ENCODE assay signal across 8 mouse cellular contexts in genomic region chr1:62796038-62796647, GRCm38 (mm10).
DNase-seq lines count a peak whose midpoint lies in the region; ATAC-seq lines count a peak whose summit lies in the region.

No protein-coding gene starts in this region.

- 0 out of 2 replicates have a peak overlapping the region, but pooled peaks have one; percentile 15 for H3K4me3 ChIP-seq in midbrain, embryonic 14.5 days (replicated peaks; ENCODE audit: low read depth, low read length)

- no peaks in the 10 kb centered on the region for H3K27me3 ChIP-seq in midbrain, embryonic 14.5 days (ENCODE audit: control insufficient read depth, insufficient read depth, low read length)

- H3K27ac ChIP-seq in midbrain, embryonic 14.5 days (replicated peaks; ENCODE audit: low read depth, low read length), result no peak overlapping the region

- H3K9ac ChIP-seq in midbrain, embryonic 14.5 days (replicated peaks; ENCODE audit: low read length), result no peak overlapping the region

- peak; percentile 64 to 71 for DNase-seq in cerebellum, postnatal 10 days
- DNase-seq in cerebellum, adult 18-20 months, result no peak
- peak; percentile 49 for DNase-seq in retina, postnatal 1 day
- DNase-seq in retina, embryonic 14.5 days (ENCODE audit: low spot score), result no peak
- DNase-seq in kidney, postnatal 10 days, result peak; percentile 66
- peak; percentile 71 for DNase-seq in midbrain, embryonic 14.5 days
- DNase-seq in layer of hippocampus, postnatal 25 days (ENCODE audit: extremely low spot score in 1 of 2, low spot score in 1 of 2), result no peak

- no peaks in the 10 kb centered on the region for H3K36me3 ChIP-seq in midbrain, embryonic 14.5 days (ENCODE audit: control insufficient read depth, insufficient read depth, low read length)

- H3K9me3 ChIP-seq in midbrain, embryonic 14.5 days (ENCODE audit: control insufficient read depth, low read length), result no peaks in the 10 kb centered on the region

- H3K4me2 ChIP-seq in midbrain, embryonic 14.5 days (ENCODE audit: low read length), result peak overlapping the region; percentile 43

- peaks cover 17% of the 10 kb centered on the region; the same call in 1 of the 2 replicates for H3K4me1 ChIP-seq in midbrain, embryonic 14.5 days (ENCODE audit: control insufficient read depth, insufficient read depth, low read length)

- 35% methylated on average over 9 of the region's 9 CpGs for WGBS in midbrain, embryonic 14.5 days

- ATAC-seq in midbrain, embryonic 14.5 days (ENCODE audit: low FRiP score, low TSS enrichment), result peak; percentile 68
- ATAC-seq in megakaryocyte-erythroid progenitor cell, adult 5-6 weeks (replicated peaks; ENCODE audit: low FRiP score, low TSS enrichment, poor library complexity, severe bottlenecking), result no peak

Comparison
In these comparisons a context has a peak if more than half of its experiments do, and no peak if none do; other contexts are left out.
1. DNase-seq: peak in cerebellum, postnatal 10 days (2 of 2), retina, postnatal 1 day (single experiment), kidney, postnatal 10 days (single experiment) and midbrain, embryonic 14.5 days (single experiment); none in cerebellum, adult 18-20 months (0 of 2), retina, embryonic 14.5 days (single experiment) and layer of hippocampus, postnatal 25 days (0 of 2).